Mouse (Mus musculus) liver, adult (tissue): ENCODE data around the gene Tsen2.

Experiments used
- GATA4 ChIP-seq: IDR thresholded peaks from 2 replicates; pipeline ENCODE4 v1.6.1; 2014; ENCODE audit warnings: mild to moderate bottlenecking, low read length; ENCODE audit not compliant: insufficient replicate concordance

Gene Tsen2

DNA sequence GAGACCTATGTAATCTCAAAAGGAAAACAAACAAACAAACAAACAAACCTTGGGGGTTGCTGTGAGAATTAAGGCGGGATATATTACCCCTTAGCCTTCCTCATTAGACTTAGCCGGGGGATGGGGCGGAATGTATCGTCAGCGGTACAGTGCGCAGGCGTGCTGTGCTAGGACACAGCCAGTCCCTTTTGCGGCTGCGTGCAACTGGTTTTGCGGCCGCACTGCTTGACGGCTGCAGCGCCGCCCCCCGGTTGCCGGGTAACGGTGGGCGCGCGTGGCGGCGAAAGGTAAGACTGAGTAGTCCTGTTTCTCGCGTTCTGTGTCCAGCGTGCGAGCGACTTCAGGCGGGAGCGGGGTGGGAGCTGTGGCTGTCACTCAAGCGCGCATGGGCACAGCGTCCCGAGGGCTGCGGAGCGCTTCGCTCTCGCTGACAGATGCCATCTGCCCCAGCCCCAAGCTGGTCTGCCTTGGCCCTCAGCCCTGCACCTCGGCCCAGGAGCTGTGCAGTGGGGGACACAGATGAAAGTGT, at the start of gene Tsen2:
TSS of gene Tsen2 (plus strand) at position 223 of the 529 bp plus-strand sequence.
- TF ChIP-seq GATA4 = no peak

DNA sequence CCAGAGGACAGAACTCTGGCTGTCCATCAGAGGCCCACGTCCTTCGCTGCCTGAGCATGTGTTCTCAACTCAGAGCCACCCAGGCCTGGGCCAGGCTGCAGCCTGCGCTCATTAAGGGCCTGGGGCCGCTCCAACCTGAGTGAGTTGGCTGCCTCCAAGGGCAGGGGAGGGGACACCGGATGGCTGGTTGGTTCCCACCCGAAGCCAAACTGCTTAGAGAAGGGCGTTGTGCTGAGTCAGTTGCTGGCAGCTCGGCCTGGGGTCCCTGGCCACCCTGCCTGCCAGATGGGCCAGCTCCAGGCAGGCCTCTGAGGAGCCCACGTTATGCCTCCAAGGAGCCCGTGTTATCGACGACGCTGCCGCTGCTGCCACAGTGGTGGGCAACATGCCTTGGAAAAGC, 44.9 kb upstream of the Tsen2 start:
- no peak for TF ChIP-seq GATA4

DNA sequence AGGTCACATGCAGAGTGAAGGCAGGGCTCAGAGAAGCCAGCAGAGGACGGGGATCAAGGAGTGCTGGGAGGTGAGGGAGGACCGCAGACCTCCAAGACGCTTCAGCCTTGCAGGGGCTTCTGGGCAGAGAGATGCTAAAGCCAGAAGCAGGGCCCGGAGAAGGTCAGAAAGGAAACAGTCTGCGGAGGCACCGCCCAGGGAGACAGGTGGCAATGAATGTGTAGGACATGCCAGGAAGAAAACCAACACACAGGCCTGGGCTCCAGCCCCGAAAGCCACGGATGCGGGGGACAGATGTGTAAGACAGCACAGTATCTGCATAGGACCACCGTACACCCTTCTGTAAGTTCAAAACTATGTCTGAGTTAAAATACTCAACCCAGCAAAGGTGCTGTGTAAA, 44.2 kb upstream of the Tsen2 start:
- no peak for TF ChIP-seq GATA4

DNA sequence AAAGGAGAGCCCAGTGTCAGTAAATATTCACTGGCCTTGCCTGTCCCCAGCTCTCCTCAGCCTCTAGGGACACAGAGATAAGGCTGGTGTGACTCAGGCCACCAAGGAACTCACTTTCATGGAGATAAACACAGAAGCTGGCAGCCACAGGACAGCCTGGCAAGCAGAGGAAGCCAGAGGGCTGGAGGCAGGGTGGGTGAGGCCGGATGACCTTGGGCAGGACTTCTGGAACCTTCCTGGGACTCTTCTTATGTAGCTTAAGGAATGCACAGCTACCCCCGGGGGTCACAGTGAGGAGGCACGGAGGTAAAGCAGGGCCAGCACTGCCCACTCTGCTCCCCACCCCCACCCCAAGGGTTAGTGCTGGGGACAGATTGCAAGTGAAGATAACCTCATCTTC, 43.3 kb upstream of the Tsen2 start:
- peak; percentile 21; the same call in 1 of the 2 replicates for TF ChIP-seq GATA4

DNA sequence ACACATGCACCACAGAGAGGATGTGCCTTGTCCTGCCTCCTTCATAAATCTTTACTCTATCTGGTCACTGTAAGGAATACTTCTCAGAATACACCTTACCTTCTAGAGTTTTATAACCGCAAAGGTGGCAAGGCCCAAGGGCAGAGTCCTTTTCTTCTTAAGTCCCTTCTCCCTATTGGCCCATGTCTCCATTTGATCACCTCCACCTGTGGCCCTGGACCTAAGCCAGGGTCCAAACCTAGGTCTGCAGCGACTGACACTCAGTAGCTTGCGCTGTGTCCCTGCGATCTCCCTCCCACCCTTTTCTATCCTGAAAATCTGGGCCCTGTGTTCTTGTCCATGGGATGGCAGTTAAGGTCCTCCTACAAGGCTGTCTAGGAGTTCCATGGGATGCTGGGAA, 41.4 kb upstream of the Tsen2 start:
- no peak for TF ChIP-seq GATA4

DNA sequence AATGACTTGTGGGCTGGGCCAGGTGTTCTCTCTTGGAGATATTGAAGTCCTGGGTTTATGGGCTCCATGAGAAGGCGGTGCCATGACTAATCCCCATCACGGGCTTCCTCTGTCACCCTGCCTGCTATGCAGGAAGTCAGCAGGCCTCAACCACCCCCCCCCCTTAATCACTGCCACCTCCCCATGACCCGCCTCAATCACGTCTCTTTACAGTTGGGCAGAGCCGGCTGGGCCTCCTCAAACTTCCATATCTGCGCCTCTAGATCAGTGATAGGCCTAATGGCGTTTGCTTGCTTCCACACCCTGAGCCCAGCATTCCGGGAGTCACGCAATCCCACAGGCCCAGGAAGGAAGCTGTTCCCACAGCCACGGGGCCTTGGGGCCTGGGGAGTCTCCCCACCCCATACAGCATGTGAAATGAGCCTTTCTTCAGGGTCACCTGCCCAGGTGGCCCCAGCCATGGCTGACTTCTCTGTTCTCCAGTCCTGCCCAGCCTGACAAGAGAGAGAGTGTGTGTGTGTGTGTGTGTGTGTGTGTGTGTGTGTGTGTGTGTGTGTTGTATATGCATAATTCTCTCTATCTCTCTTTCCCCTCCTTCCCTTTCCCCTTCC, 40.8 kb upstream of the Tsen2 start:
- TF ChIP-seq GATA4 = no peak

DNA sequence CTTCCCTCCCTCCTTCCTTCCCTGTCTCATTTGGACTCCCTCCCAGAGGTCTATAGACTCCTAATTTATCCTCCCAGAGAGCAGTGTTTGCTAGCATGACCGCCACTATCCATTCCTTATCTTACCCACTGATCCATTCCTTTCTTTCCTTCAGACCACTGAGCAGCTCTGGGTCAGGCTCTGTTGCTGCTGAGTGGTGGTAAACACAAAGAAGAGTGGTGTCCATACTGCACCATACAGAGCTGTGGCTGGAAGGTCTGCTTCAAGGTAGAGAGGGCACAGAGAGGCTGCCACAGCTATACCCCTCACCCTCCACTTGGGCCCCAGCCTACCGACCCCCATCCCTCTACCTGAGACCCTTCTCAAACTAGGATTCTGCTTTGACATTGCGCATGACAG, 40.3 kb upstream of the Tsen2 start:
- TF ChIP-seq GATA4 = no peak

DNA sequence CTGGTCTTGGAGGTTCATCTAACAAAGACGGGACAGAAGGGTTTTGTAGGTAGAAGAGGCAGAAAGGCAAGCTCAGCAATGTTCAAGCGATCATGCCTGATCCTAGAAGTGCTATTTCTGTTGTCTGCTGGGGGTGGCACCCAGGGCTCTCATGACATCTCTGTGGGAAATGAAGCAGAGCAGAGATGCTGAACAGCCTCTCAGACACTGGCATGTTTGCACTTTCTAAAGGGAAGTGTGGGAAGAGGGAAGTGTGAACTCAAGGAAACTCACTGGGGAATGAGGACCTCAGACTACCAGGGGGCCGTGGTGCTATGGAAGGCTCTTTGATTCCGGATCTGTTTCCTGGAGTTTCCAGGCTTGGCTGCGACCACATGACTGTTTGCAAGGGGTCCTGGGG, 39.5 kb upstream of the Tsen2 start:
- TF ChIP-seq GATA4 = no peak

DNA sequence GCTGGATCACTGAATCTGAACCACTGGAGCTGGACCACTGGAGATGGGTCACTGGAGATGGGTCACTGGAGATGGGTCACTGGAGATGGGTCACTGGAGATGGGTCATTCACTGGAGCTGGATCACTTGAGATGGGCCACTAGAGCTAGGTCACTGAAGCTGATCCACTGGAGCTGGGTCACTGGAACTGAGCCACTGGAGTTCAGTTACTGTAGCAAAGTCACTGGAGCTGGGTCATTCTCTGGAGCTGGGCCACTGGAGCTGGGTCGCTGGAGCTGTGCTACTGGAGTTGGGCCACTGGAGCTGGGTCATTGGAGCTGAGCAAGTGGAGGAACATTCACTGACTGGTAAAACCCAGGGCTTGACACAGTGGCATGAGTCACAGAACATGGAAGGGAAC, 38.0 kb upstream of the Tsen2 start:
- TF ChIP-seq GATA4 = no peak

DNA sequence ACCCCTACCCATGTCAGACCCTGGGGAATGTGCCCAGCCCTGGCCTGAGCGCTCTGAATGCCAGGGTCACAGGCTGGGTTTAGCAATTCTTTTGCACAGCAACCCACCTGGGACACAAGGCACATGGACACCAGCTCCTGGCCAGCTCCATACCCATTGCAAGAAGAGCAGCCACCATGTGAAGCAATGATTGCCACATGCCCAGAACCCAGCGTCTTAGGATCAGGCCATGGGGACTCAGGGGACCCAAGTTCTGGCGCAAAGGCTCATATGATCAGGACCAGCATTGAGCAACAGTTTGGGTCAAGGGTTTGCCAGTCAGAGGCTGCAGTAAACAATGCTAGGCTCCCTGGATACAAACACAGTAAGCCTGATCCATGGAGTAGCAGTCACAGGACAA, 33.0 kb upstream of the Tsen2 start:
- no peak for TF ChIP-seq GATA4

DNA sequence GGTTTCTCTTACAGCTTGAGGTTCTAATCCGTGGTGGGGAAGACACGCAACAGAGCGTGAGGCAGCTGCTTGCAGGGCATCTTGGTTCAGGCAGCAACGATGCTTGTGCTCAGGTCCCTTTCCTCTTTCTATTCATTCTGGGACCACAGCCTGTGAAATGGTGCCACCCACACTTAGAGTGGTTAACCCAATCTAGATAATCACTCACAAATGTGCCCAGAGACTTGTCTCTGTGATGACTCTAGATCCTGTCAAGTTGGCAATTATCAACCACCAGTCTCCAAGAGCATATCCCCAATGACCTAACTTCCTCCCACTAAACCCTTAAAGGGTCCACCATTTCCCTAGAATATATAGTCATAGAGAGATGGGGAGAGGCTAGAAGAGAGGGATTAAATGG, 31.3 kb upstream of the Tsen2 start:
- no peak for TF ChIP-seq GATA4

DNA sequence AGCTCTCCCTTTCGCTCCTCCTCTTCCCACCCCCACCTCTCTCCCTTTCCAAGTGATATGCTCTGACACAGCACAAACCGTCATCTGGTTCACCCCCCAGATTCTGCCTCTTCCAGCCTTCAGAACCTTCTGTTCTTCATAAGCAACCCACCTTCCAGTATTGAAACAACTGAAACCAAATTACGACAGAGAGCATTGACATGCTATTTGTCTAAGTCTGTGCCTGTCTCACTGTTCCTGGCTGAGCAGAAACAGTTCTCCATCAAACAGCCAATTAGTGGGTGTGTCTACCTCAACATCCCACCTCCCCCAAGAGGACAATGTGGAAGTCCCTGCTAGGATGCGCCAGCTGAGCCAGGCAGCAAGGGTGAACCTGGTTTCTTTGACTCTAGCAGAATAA, 26.6 kb upstream of the Tsen2 start:
- no peak for TF ChIP-seq GATA4

DNA sequence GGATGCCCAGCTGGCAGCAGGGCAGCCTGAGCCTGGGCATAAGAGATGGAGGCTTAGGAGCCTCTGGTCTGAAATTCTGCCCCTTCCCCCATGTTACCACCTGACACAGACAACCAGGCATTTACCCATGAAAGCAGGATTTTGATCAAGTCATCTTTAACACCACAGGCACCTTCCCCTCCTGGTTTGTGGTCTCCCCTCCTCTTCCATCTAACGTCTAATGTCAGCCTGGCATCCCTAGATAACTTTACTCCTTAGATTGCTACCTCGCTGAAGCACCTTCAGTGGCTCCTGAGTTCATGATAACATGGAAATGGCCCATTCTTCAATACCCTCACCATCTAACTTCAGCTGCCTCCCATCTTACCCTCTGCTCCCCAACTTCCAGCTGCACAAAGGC, 26.1 kb upstream of the Tsen2 start:
- no peak for TF ChIP-seq GATA4

DNA sequence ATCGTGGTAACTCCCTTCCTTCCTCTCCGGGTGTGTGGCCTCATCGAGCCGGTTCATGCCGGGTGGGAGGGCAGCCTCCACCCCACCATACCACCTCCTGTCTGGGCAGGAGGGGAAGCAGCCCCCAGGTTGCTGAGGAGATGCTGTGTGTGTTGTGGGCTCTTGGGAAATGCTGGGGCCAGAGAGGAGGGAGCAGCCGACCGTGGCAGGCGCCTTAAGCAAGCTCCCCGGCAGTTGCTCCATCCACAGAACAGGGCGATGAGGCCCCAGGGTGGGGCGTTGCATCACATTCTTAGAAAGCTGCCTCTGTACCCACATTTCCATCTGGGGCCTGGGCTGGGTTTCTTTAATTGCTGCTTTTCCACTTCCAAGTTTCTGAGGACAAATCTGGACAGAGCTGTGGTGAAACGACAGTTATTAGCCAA, 25.2 kb upstream of the Tsen2 start:
- no peak for TF ChIP-seq GATA4

DNA sequence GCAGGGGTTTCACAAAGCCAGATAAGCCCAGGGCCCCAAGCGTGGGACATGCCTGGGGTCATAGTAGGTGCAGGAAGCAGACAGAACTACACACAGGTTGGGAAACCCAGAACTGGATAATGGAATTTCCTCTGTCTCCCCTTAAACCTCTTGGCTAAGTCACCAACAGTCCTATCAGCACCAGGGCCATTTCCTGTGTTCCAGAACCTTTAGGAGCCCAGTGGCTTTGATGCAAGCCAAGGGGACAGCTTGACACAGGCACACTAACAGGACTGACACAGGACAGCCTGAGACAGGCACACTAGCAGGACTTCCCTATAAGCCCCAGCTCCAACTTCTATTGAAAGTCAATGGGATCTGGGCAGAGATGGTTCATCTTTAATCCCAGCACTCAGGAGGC, 22.5 kb upstream of the Tsen2 start:
- TF ChIP-seq GATA4 = peak; percentile 71; the same call in 1 of the 2 replicates

DNA sequence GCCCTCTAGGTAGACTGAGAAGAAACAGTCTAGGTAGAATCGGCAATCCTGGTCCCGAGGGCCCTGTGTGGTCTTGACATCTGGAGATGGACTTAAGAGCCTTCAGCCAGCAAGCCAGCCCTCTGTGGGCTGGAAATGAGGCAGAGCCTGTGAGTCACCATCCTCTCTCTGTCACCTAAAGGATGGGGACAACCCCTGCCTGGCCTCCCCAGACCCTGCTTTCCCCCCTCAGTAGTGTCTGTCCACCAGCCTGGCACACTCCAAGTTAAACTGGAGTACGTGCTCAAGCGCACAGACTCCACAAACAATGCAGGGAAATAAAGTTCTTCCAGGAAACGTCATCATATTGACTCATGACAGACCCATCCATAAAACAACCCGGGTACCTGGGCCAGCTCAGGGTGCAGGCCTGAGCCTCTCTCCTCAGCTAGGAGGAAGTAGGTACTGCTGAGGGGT, 21.7 kb upstream of the Tsen2 start:
- no peak for TF ChIP-seq GATA4

DNA sequence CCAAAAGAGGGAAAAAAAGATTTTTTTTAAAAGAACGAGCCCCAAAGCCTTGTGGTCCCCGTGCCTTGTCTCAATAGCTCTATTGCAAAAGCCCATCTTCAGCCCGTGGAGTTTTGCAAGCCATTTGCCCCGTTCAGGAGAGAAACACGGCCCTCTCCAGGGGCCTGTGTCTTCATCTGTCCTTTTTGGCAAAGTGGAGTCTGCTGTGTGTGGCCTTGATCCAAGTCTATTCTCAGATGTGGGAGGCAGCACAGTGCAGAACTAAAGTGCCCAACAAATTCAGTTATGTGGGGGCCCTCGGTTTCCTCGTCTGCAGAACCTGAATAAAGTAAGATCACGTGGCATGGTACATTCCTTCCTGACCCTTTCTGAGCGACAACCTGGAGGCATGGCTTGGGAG, 21.3 kb upstream of the Tsen2 start:
- TF ChIP-seq GATA4 = no peak
